ENCODE assay signal across 1 mouse cellular context in genomic region chr5:76974554-76975285, GRCm38 (mm10).
TF ChIP-seq lines count a peak whose summit lies in the region.

Srp72 (plus strand) TSS chr5:76974683.

TF ChIP-seq in CH12.LX, 34 proteins besides CTCF, POLR2A, EP300 and RAD21 (continued from another document):
- TF ChIP-seq JUND (conservative IDR thresholded peaks at IDR 0.05; ENCODE audit: low read depth, low read length) (no peak), PAX5 (IDR thresholded peaks at IDR 0.05; ENCODE audit: low read length) (no peak), ZNF384 (IDR thresholded peaks at IDR 0.05; ENCODE audit: low read depth, low read length) (no peak), TBP (conservative IDR thresholded peaks at IDR 0.05; ENCODE audit: low read depth, low read length) (no peak), ZC3H11A (IDR thresholded peaks at IDR 0.05; ENCODE audit: low read depth, low read length) (no peak), MYC (IDR thresholded peaks at IDR 0.05; ENCODE audit: low read depth, low read length) (peak; percentile 71)
